Mouse (Mus musculus) forebrain, embryonic 15.5 days (tissue): ENCODE data around the gene Ninl. TPM values are rescaled to one million over a fixed set of nuclear protein-coding genes. Genes with fewer than 3 reads are reported as not detected.

ENCODE experiments used
- ATAC-seq: fragments of 200-750 bp; cut with Nextera tagmentation; replicated peaks from 2 replicates; pipeline ENCODE4 v1.8.0; 2017; ENCODE audit warnings: mild to moderate bottlenecking, moderate TSS enrichment, moderate library complexity
- H3K27ac ChIP-seq: fragments of 300-500 bp; sonication (generic); replicated peaks from 2 replicates; pipeline ENCODE4 v1.5.1; 2015; ENCODE audit warnings: mild to moderate bottlenecking, inconsistent platforms
- H3K27me3 ChIP-seq: fragments of 300-500 bp; sonication (generic); 2 replicates; pipeline ENCODE4 v1.6.1; 2015; ENCODE audit warnings: inconsistent platforms
- H3K36me3 ChIP-seq: fragments of 300-500 bp; sonication (generic); 2 replicates; pipeline ENCODE4 v1.6.1; 2015; ENCODE audit warnings: mild to moderate bottlenecking, inconsistent platforms
- H3K4me1 ChIP-seq: fragments of 300-500 bp; sonication (generic); 2 replicates; pipeline ENCODE4 v1.6.1; 2015; ENCODE audit warnings: inconsistent platforms
- H3K4me2 ChIP-seq: fragments of 300-500 bp; sonication (generic); replicated peaks from 2 replicates; pipeline ENCODE4 v1.6.1; 2015; ENCODE audit warnings: mild to moderate bottlenecking, inconsistent platforms
- H3K4me3 ChIP-seq: fragments of 300-500 bp; sonication (generic); 2 replicates; pipeline ENCODE4 v1.5.1; 2015; ENCODE audit warnings: mild to moderate bottlenecking, inconsistent platforms
- H3K9ac ChIP-seq: fragments of 300-500 bp; sonication (generic); replicated peaks from 2 replicates; pipeline ENCODE4 v1.6.1; 2015; ENCODE audit warnings: mild to moderate bottlenecking, inconsistent platforms
- H3K9me3 ChIP-seq: fragments of 300-500 bp; sonication (generic); 2 replicates; pipeline ENCODE4 v1.6.1; 2016; ENCODE audit warnings: inconsistent platforms
- WGBS: fragments of 180-500 bp; shearing (Covaris S2); methylation state at CpG from one replicate; pipeline ENCODE4 v1.1.7; 2015; ENCODE audit warnings: mixed read lengths; 5-methylcytosine and 5-hydroxymethylcytosine counted together
- polyA plus RNA-seq: library from polyadenylated mRNA; unstranded; fragments of >200 nt; fragmentation: Nextera tagmentation; extraction: Ambion mirVana; gene quantifications from 2 replicates; pipeline ENCODE4 v1.2.1, GENCODE M21; 2015

Ninl gene
- polyA plus RNA-seq = 11.4 and 13.8 TPM in 2 replicates

- Histone ChIP-seq H3K4me3 (peak within 1 kb of the TSS; percentile 92), H3K4me1 (peaks cover 20% of the 10 kb centered on the region), H3K9ac (peak within 1 kb of the TSS; percentile 99), H3K27me3 (no peaks in the 10 kb centered on the region), H3K36me3 (no peaks in the 10 kb centered on the region), H3K4me2 (peak within 1 kb of the TSS; percentile 80), H3K9me3 (no peaks in the 10 kb centered on the region), H3K27ac (peak within 1 kb of the TSS; percentile 68)
- 2% methylated on average over 34 of the region's 34 CpGs for WGBS
- peak; percentile 95 for ATAC-seq
Measured at GRCm38 (mm10) chr2:151039232-151039695, at the start of gene Ninl, which contains the start of gene Nanp. TSS of gene Ninl (minus strand) at chr2:151039382. TSS of gene Nanp (minus strand) at chr2:151039398.

- H3K27ac ChIP-seq = no peak overlapping the region
- H3K9me3 ChIP-seq = no peaks in the 10 kb centered on the region
- H3K27me3 ChIP-seq = no peaks in the 10 kb centered on the region
- no peaks in the 10 kb centered on the region for H3K4me1 ChIP-seq
- H3K9ac ChIP-seq = no peak overlapping the region
- H3K4me3 ChIP-seq = no peak overlapping the region
- H3K4me2 ChIP-seq = no peak overlapping the region
- H3K36me3 ChIP-seq = no peaks in the 10 kb centered on the region
- ATAC-seq = no peak
- 85% methylated on average over 1 of the region's 1 CpGs for WGBS
Measured at GRCm38 (mm10) chr2:151056637-151057036, 17.5 kb upstream of the Ninl start.

GRCm38 (mm10) chr2:151040411-151040810 is 1.2 kb upstream of the Ninl start:
- Histone ChIP-seq H3K4me1 (peaks cover 20% of the 10 kb centered on the region), H3K36me3 (no peaks in the 10 kb centered on the region), H3K27me3 (no peaks in the 10 kb centered on the region), H3K9me3 (no peaks in the 10 kb centered on the region), H3K27ac (no peak overlapping the region), H3K9ac (no peak overlapping the region), H3K4me2 (no peak overlapping the region), H3K4me3 (no peak overlapping the region)
- ATAC-seq = no peak
- 90% methylated on average over 1 of the region's 1 CpGs for WGBS

GRCm38 (mm10) chr2:151039726-151040125 is 544 bp upstream of the Ninl start:
- peaks cover 20% of the 10 kb centered on the region for H3K4me1 ChIP-seq
- H3K4me2 ChIP-seq = peak overlapping the region; percentile 80
- H3K9me3 ChIP-seq = no peaks in the 10 kb centered on the region
- H3K4me3 ChIP-seq = peak overlapping the region; percentile 92
- H3K27me3 ChIP-seq = no peaks in the 10 kb centered on the region
- ATAC-seq = peak; percentile 42; the same call in 1 of the 2 replicates
- WGBS = 45% methylated on average over 8 of the region's 8 CpGs
- no peaks in the 10 kb centered on the region for H3K36me3 ChIP-seq
- peak overlapping the region; percentile 68 for H3K27ac ChIP-seq
- peak overlapping the region; percentile 99 for H3K9ac ChIP-seq

- Histone ChIP-seq H3K36me3 (no peaks in the 10 kb centered on the region), H3K27ac (peak overlapping the region; percentile 64), H3K4me3 (peak overlapping the region; percentile 92), H3K4me2 (peak overlapping the region; percentile 80), H3K9me3 (no peaks in the 10 kb centered on the region), H3K27me3 (no peaks in the 10 kb centered on the region), H3K4me1 (peaks cover 20% of the 10 kb centered on the region), H3K9ac (peak overlapping the region; percentile 99)
- ATAC-seq = no peak; the same call in 1 of the 2 replicates
- WGBS = under 1% methylated on average over 30 of the region's 30 CpGs
Measured at GRCm38 (mm10) chr2:151038811-151039222, 365 bp downstream of the Ninl start.

GRCm38 (mm10) chr2:151037876-151038552 is 1.2 kb downstream of the Ninl start:
- WGBS = 51% methylated on average over 18 of the region's 18 CpGs
- no peaks in the 10 kb centered on the region for H3K27me3 ChIP-seq
- no peak overlapping the region for H3K27ac ChIP-seq
- H3K9me3 ChIP-seq = no peaks in the 10 kb centered on the region
- no peaks in the 10 kb centered on the region for H3K36me3 ChIP-seq
- peak overlapping the region; percentile 80 for H3K4me2 ChIP-seq
- no peak for ATAC-seq
- peaks cover 20% of the 10 kb centered on the region for H3K4me1 ChIP-seq
- H3K4me3 ChIP-seq = peak overlapping the region; percentile 92
- peak overlapping the region; percentile 99 for H3K9ac ChIP-seq

GRCm38 (mm10) chr2:151037292-151037691 is 1.9 kb downstream of the Ninl start:
- WGBS = 100% methylated on average over 1 of the region's 1 CpGs
- Histone ChIP-seq H3K9ac (no peak overlapping the region), H3K4me3 (no peak overlapping the region), H3K4me2 (no peak overlapping the region), H3K27ac (no peak overlapping the region), H3K36me3 (no peaks in the 10 kb centered on the region), H3K9me3 (no peaks in the 10 kb centered on the region), H3K4me1 (peaks cover 20% of the 10 kb centered on the region), H3K27me3 (no peaks in the 10 kb centered on the region)
- ATAC-seq = no peak

- H3K27ac ChIP-seq = no peak overlapping the region
- no peaks in the 10 kb centered on the region for H3K36me3 ChIP-seq
- no peak overlapping the region for H3K9ac ChIP-seq
- H3K9me3 ChIP-seq = no peaks in the 10 kb centered on the region
- H3K4me1 ChIP-seq = peaks cover 20% of the 10 kb centered on the region
- no peak for ATAC-seq
- H3K27me3 ChIP-seq = no peaks in the 10 kb centered on the region
- no peak overlapping the region for H3K4me3 ChIP-seq
- no peak overlapping the region for H3K4me2 ChIP-seq
- 97% methylated on average over 2 of the region's 2 CpGs for WGBS
Measured at GRCm38 (mm10) chr2:151036721-151037120, 2.5 kb downstream of the Ninl start.

- Histone ChIP-seq H3K9me3 (no peaks in the 10 kb centered on the region), H3K4me1 (peaks cover 13% of the 10 kb centered on the region), H3K9ac (no peak overlapping the region), H3K27ac (no peak overlapping the region), H3K27me3 (no peaks in the 10 kb centered on the region), H3K36me3 (no peaks in the 10 kb centered on the region), H3K4me2 (no peak overlapping the region), H3K4me3 (no peak overlapping the region)
- ATAC-seq = no peak
- WGBS = 91% methylated on average over 3 of the region's 3 CpGs
Measured at GRCm38 (mm10) chr2:151034435-151034834, 4.7 kb downstream of the Ninl start.

- Histone ChIP-seq H3K4me3 (no peak overlapping the region), H3K9me3 (no peaks in the 10 kb centered on the region), H3K36me3 (no peaks in the 10 kb centered on the region), H3K27ac (no peak overlapping the region), H3K27me3 (no peaks in the 10 kb centered on the region), H3K9ac (no peak overlapping the region), H3K4me2 (no peak overlapping the region), H3K4me1 (no peaks in the 10 kb centered on the region)
- no peak for ATAC-seq
- WGBS = 89% methylated on average over 10 of the region's 10 CpGs
Measured at GRCm38 (mm10) chr2:151021158-151021557, 18.0 kb downstream of the Ninl start.

GRCm38 (mm10) chr2:151015316-151015715 is 23.9 kb downstream of the Ninl start:
- no peaks in the 10 kb centered on the region for H3K27me3 ChIP-seq
- ATAC-seq = no peak
- H3K9me3 ChIP-seq = no peaks in the 10 kb centered on the region
- no peaks in the 10 kb centered on the region for H3K4me1 ChIP-seq
- WGBS = 90% methylated on average over 2 of the region's 2 CpGs
- no peak overlapping the region for H3K9ac ChIP-seq
- H3K27ac ChIP-seq = no peak overlapping the region
- H3K36me3 ChIP-seq = no peaks in the 10 kb centered on the region
- no peak overlapping the region for H3K4me3 ChIP-seq
- no peak overlapping the region for H3K4me2 ChIP-seq

GRCm38 (mm10) chr2:151011273-151011672 is 27.9 kb downstream of the Ninl start:
- no peak for ATAC-seq
- 75% methylated on average over 1 of the region's 1 CpGs for WGBS
- H3K9me3 ChIP-seq = no peaks in the 10 kb centered on the region

More at GRCm38 (mm10) chr2:151011273-151011672, 27.9 kb downstream of the Ninl start:
- H3K27ac ChIP-seq = no peak overlapping the region
- H3K36me3 ChIP-seq = no peaks in the 10 kb centered on the region
- H3K9ac ChIP-seq = no peak overlapping the region
- H3K27me3 ChIP-seq = no peaks in the 10 kb centered on the region
- no peak overlapping the region for H3K4me3 ChIP-seq
- no peak overlapping the region for H3K4me2 ChIP-seq
- peaks cover 19% of the 10 kb centered on the region for H3K4me1 ChIP-seq
